Mouse (Mus musculus) embryonic facial prominence, embryonic 13.5 days (tissue): Measurements from ENCODE around the gene Trp73. TPM values are rescaled to one million over a fixed set of nuclear protein-coding genes. Genes with fewer than 3 reads are reported as not detected.
A peak's percentile ranks its signal among the peaks of the same experiment; 100 is the strongest.

Source experiments
- ATAC-seq: fragments of 200-750 bp; cut with Nextera tagmentation; 2 replicates; pipeline ENCODE4 v1.8.0; 2017; ENCODE audit warnings: low read depth; ENCODE audit not compliant: insufficient number of reproducible peaks, insufficient read depth, low FRiP score, low TSS enrichment
- H3K27ac ChIP-seq: fragments of 300-500 bp; sonication (generic); 2 replicates; pipeline ENCODE4 v1.5.1; 2015; ENCODE audit warnings: moderate library complexity, mild to moderate bottlenecking, inconsistent platforms
- H3K27me3 ChIP-seq: fragments of 300-500 bp; sonication (generic); 2 replicates; pipeline ENCODE4 v1.6.1; 2015; ENCODE audit warnings: mild to moderate bottlenecking, inconsistent platforms
- H3K36me3 ChIP-seq: fragments of 300-500 bp; sonication (generic); 2 replicates; pipeline ENCODE4 v1.6.1; 2015; ENCODE audit warnings: mild to moderate bottlenecking, inconsistent platforms
- H3K4me1 ChIP-seq: fragments of 300-500 bp; sonication (generic); 2 replicates; pipeline ENCODE4 v1.6.1; 2015; ENCODE audit warnings: inconsistent platforms
- H3K4me2 ChIP-seq: fragments of 300-500 bp; sonication (generic); 2 replicates; pipeline ENCODE4 v1.6.1; 2015; ENCODE audit warnings: moderate library complexity, mild to moderate bottlenecking, inconsistent platforms
- H3K4me3 ChIP-seq: fragments of 300-500 bp; sonication (generic); 2 replicates; pipeline ENCODE4 v1.5.1; 2015; ENCODE audit warnings: mild to moderate bottlenecking, inconsistent platforms
- H3K9ac ChIP-seq: fragments of 300-500 bp; sonication (generic); 2 replicates; pipeline ENCODE4 v1.6.1; 2015; ENCODE audit warnings: mild to moderate bottlenecking, inconsistent platforms
- H3K9me3 ChIP-seq: fragments of 300-500 bp; sonication (generic); 2 replicates; pipeline ENCODE4 v1.6.1; 2016; ENCODE audit warnings: inconsistent platforms
- WGBS: fragments of 180-500 bp; shearing (Covaris S2); methylation state at CpG from one replicate; pipeline ENCODE4 v1.1.7; 2015; ENCODE audit warnings: mixed read lengths; 5-methylcytosine and 5-hydroxymethylcytosine counted together
- polyA plus RNA-seq: library from polyadenylated mRNA; unstranded; fragments of >200 nt; fragmentation: Nextera tagmentation; extraction: Ambion mirVana; gene quantifications from 2 replicates; pipeline ENCODE4 v1.2.1, GENCODE M21; 2015

Gene Trp73
- polyA plus RNA-seq, 1 experiment from 2014 or later = 5.7 TPM

- Histone ChIP-seq H3K27ac (no peak overlapping the region), H3K9me3 (no peaks in the 10 kb centered on the region), H3K9ac (no peak overlapping the region), H3K27me3 (peaks cover 16% of the 10 kb centered on the region), H3K4me3 (no peak overlapping the region), H3K4me1 (no peaks in the 10 kb centered on the region), H3K36me3 (no peaks in the 10 kb centered on the region), H3K4me2 (no peak overlapping the region)
- ATAC-seq = no peak
- 82% methylated on average over 9 of the region's 9 CpGs for WGBS
These were observed 20.8 kb downstream of the Trp73 start for GRCm38 (mm10) chr4:154119208-154119607.

- no peak overlapping the region for H3K4me2 ChIP-seq
- H3K36me3 ChIP-seq = no peaks in the 10 kb centered on the region
- no peaks in the 10 kb centered on the region for H3K9me3 ChIP-seq
- no peak overlapping the region for H3K9ac ChIP-seq
- H3K27me3 ChIP-seq = peaks cover 16% of the 10 kb centered on the region
- no peak overlapping the region for H3K4me3 ChIP-seq
- 72% methylated on average over 9 of the region's 9 CpGs for WGBS
- H3K4me1 ChIP-seq = no peaks in the 10 kb centered on the region
- H3K27ac ChIP-seq = no peak overlapping the region
- ATAC-seq = no peak
These were observed 21.2 kb downstream of the Trp73 start for GRCm38 (mm10) chr4:154118782-154119181.

- Histone ChIP-seq H3K9me3 (no peaks in the 10 kb centered on the region), H3K36me3 (no peaks in the 10 kb centered on the region), H3K27ac (no peak overlapping the region), H3K9ac (no peak overlapping the region), H3K4me3 (no peak overlapping the region), H3K4me2 (no peak overlapping the region), H3K27me3 (0 out of 2 replicates have a peak, but pooled peaks cover 3% of the 10 kb centered on the region), H3K4me1 (no peaks in the 10 kb centered on the region)
- 46% methylated on average over 7 of the region's 7 CpGs for WGBS
- ATAC-seq = no peak
These were observed 23.6 kb downstream of the Trp73 start for GRCm38 (mm10) chr4:154116421-154116820.

GRCm38 (mm10) chr4:154109850-154110243, 30.2 kb downstream of the Trp73 start:
- Histone ChIP-seq H3K4me2 (no peak overlapping the region), H3K27me3 (peaks cover 30% of the 10 kb centered on the region), H3K4me3 (no peak overlapping the region), H3K36me3 (no peaks in the 10 kb centered on the region), H3K4me1 (peaks cover 4% of the 10 kb centered on the region), H3K9me3 (no peaks in the 10 kb centered on the region), H3K27ac (no peak overlapping the region), H3K9ac (no peak overlapping the region)
- 76% methylated on average over 11 of the region's 11 CpGs for WGBS
- ATAC-seq = no peak

GRCm38 (mm10) chr4:154109216-154109849, 30.7 kb downstream of the Trp73 start:
- no peak overlapping the region for H3K4me3 ChIP-seq
- no peak overlapping the region for H3K27ac ChIP-seq
- no peaks in the 10 kb centered on the region for H3K9me3 ChIP-seq
- H3K36me3 ChIP-seq = no peaks in the 10 kb centered on the region
- H3K27me3 ChIP-seq = peaks cover 36% of the 10 kb centered on the region
- H3K4me1 ChIP-seq = peaks cover 4% of the 10 kb centered on the region
- 56% methylated on average over 18 of the region's 18 CpGs for WGBS
- H3K9ac ChIP-seq = no peak overlapping the region
- no peak for ATAC-seq
- H3K4me2 ChIP-seq = no peak overlapping the region

GRCm38 (mm10) chr4:154106497-154107061, 33.4 kb downstream of the Trp73 start:
- no peak overlapping the region for H3K4me3 ChIP-seq
- H3K4me1 ChIP-seq = peaks cover 6% of the 10 kb centered on the region
- peaks cover 54% of the 10 kb centered on the region for H3K27me3 ChIP-seq
- no peak overlapping the region for H3K9ac ChIP-seq
- no peak overlapping the region for H3K4me2 ChIP-seq
- no peak overlapping the region for H3K27ac ChIP-seq
- no peaks in the 10 kb centered on the region for H3K36me3 ChIP-seq
- 75% methylated on average over 13 of the region's 13 CpGs for WGBS
- no peak for ATAC-seq
- H3K9me3 ChIP-seq = no peaks in the 10 kb centered on the region

GRCm38 (mm10) chr4:154105381-154106001, 34.5 kb downstream of the Trp73 start:
- WGBS = 31% methylated on average over 20 of the region's 20 CpGs
- H3K27me3 ChIP-seq = peaks cover 51% of the 10 kb centered on the region

GRCm38 (mm10) chr4:154103912-154104311, 36.1 kb downstream of the Trp73 start:
- H3K36me3 ChIP-seq = no peaks in the 10 kb centered on the region
- no peak for ATAC-seq
- no peaks in the 10 kb centered on the region for H3K9me3 ChIP-seq
- WGBS = 87% methylated on average over 10 of the region's 10 CpGs
- no peak overlapping the region for H3K4me2 ChIP-seq
- H3K4me3 ChIP-seq = no peak overlapping the region
- peaks cover 6% of the 10 kb centered on the region for H3K4me1 ChIP-seq
- no peak overlapping the region for H3K27ac ChIP-seq
- H3K9ac ChIP-seq = no peak overlapping the region
- peaks cover 55% of the 10 kb centered on the region for H3K27me3 ChIP-seq

More at GRCm38 (mm10) chr4:154105381-154106001, 34.5 kb downstream of the Trp73 start:
- H3K4me3 ChIP-seq = peak overlapping the region; percentile 25
- no peak overlapping the region for H3K27ac ChIP-seq
- H3K9me3 ChIP-seq = no peaks in the 10 kb centered on the region
- H3K36me3 ChIP-seq = no peaks in the 10 kb centered on the region
- H3K9ac ChIP-seq = no peak overlapping the region
- H3K4me1 ChIP-seq = peaks cover 6% of the 10 kb centered on the region
- peak overlapping the region; percentile 49 for H3K4me2 ChIP-seq
- ATAC-seq = 0 out of 2 replicates have a peak, but pooled peaks have one; percentile 35

GRCm38 (mm10) chr4:154103386-154103785, 36.6 kb downstream of the Trp73 start:
- peaks cover 55% of the 10 kb centered on the region for H3K27me3 ChIP-seq
- WGBS = 67% methylated on average over 8 of the region's 8 CpGs
- H3K9me3 ChIP-seq = no peaks in the 10 kb centered on the region
- H3K36me3 ChIP-seq = no peaks in the 10 kb centered on the region
- peaks cover 6% of the 10 kb centered on the region for H3K4me1 ChIP-seq
- H3K27ac ChIP-seq = no peak overlapping the region
- no peak overlapping the region for H3K4me2 ChIP-seq
- ATAC-seq = no peak
- no peak overlapping the region for H3K4me3 ChIP-seq
- no peak overlapping the region for H3K9ac ChIP-seq

GRCm38 (mm10) chr4:154099361-154099760, 40.6 kb downstream of the Trp73 start:
- Histone ChIP-seq H3K27ac (no peak overlapping the region), H3K4me2 (no peak overlapping the region), H3K27me3 (peaks cover 54% of the 10 kb centered on the region), H3K9ac (no peak overlapping the region), H3K36me3 (no peaks in the 10 kb centered on the region), H3K9me3 (no peaks in the 10 kb centered on the region), H3K4me3 (no peak overlapping the region), H3K4me1 (0 out of 2 replicates have a peak, but pooled peaks cover 2% of the 10 kb centered on the region)
- WGBS = 66% methylated on average over 7 of the region's 7 CpGs
- ATAC-seq = no peak

GRCm38 (mm10) chr4:154096111-154096510, 43.9 kb downstream of the Trp73 start:
- ATAC-seq = no peak
- H3K4me1 ChIP-seq = no peaks in the 10 kb centered on the region
- peaks cover 34% of the 10 kb centered on the region for H3K27me3 ChIP-seq
- H3K9me3 ChIP-seq = no peaks in the 10 kb centered on the region
- no peaks in the 10 kb centered on the region for H3K36me3 ChIP-seq
- no peak overlapping the region for H3K4me3 ChIP-seq
- H3K27ac ChIP-seq = no peak overlapping the region
- WGBS = 27% methylated on average over 6 of the region's 6 CpGs
- H3K9ac ChIP-seq = no peak overlapping the region
- no peak overlapping the region for H3K4me2 ChIP-seq

- no peak overlapping the region for H3K9ac ChIP-seq
- H3K4me3 ChIP-seq = no peak overlapping the region
- H3K4me1 ChIP-seq = no peaks in the 10 kb centered on the region
- H3K9me3 ChIP-seq = no peaks in the 10 kb centered on the region
- 20% methylated on average over 9 of the region's 9 CpGs for WGBS
- no peak overlapping the region for H3K4me2 ChIP-seq
- ATAC-seq = no peak
- no peaks in the 10 kb centered on the region for H3K36me3 ChIP-seq
- no peak overlapping the region for H3K27ac ChIP-seq
- peaks cover 36% of the 10 kb centered on the region for H3K27me3 ChIP-seq
These were observed 46.8 kb downstream of the Trp73 start for GRCm38 (mm10) chr4:154093210-154093609.
